Mouse (Mus musculus) neutrophil, adult 5-6 weeks (primary cell): ENCODE data around the gene Olfr1155. TPM values are rescaled to one million over a fixed set of nuclear protein-coding genes. Genes with fewer than 3 reads are reported as not detected.

ENCODE experiments used
- ATAC-seq: fragments of 151-379, 151-347 bp; 2 replicates; pipeline ENCODE4 v1.8.0; 2017; ENCODE audit warnings: mild to moderate bottlenecking, moderate TSS enrichment; ENCODE audit not compliant: insufficient number of reproducible peaks, poor library complexity, low FRiP score, severe bottlenecking; ENCODE audit errors: extremely low read depth
- total RNA-seq: library from RNA; stranded (forward); fragments of 200-1000 nt; gene quantifications from 2 replicates; pipeline ENCODE4 v1.2.3, GENCODE M21; 2017

The Olfr1155 gene
- not detected in 2 replicates for total RNA-seq

DNA sequence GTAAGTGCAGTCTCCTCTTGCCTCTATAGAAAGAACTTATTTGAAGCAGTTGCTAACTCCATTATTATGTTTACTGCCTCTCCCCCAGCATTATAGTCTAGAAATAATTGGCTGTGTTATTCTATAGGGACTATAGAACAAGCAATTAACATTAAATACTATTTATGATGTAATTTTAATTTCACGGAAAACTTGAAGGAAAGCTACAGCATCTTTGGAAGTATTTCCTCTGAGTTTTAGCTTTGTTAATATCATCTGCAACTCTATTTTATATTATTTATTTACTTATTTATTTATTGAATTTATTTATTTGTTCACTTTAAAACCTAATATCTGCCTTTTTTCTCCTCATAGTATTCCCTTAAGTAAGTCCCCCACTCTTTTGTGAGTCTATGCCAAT lies at the start of gene Olfr1155:
Gene Olfr1155 (minus strand): TSS at position 101 of the 400 bp plus-strand sequence.
- no peak for ATAC-seq

GRCm38 (mm10) chr2:87989813-87990212 lies 44.9 kb upstream of the Olfr1155 start, which contains the start of gene Olfr1158:
TSS of gene Olfr1158 (plus strand) at chr2:87990113.
- no peak for ATAC-seq

- ATAC-seq, result no peak
Measured at GRCm38 (mm10) chr2:87974563-87974962, 29.6 kb upstream of the Olfr1155 start, which contains the start of gene Olfr74. TSS of gene Olfr74 (minus strand) at chr2:87974663.

DNA sequence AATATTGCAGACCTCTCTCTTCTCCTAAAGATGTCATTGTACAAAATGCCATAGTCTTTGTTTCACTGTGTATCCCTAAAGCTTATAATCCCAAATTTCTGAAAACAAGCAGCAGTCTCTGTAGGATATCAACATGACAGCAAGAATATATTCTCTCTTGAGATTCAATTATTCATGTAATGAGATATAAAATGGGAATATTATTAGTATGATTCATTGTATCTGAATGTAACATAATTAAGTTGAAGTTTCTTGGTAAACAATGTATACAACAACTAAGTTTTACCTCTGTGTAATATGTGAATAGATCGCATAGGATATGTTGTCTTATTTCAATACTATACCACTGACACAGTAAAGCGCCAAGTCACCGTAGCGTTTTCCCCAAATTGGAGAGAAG lies 23.3 kb upstream of the Olfr1155 start, which contains the start of gene Olfr1157:
Gene Olfr1157 (minus strand): TSS at position 101 of the 400 bp plus-strand sequence.
- no peak for ATAC-seq

GRCm38 (mm10) chr2:87953000-87953399 lies 8.1 kb upstream of the Olfr1155 start, which contains the start of gene Olfr1156:
TSS of gene Olfr1156 (minus strand) at chr2:87953100.
- no peak for ATAC-seq

GRCm38 (mm10) chr2:87905066-87905465 lies 39.9 kb downstream of the Olfr1155 start, which contains the start of gene Olfr1154:
TSS of gene Olfr1154 (minus strand) at chr2:87905166.
- ATAC-seq, result no peak

GRCm38 (mm10) chr2:87894662-87895061 lies 50.3 kb downstream of the Olfr1155 start, which contains the start of gene Olfr1153:
TSS of gene Olfr1153 (plus strand) at chr2:87894962.
- ATAC-seq, result no peak

Other genes starting within 250 kb of the Olfr1155 start
- not detected in 2 replicates for gene Olfr1137, start 232.0 kb downstream of the Olfr1155 start, total RNA-seq
- gene Olfr1138, start 205.2 kb downstream of the Olfr1155 start, total RNA-seq, result not detected in 2 replicates
- not detected in 2 replicates for gene Olfr1140, start 201.4 kb downstream of the Olfr1155 start, total RNA-seq
- not detected in 2 replicates for gene Olfr1141, start 191.1 kb downstream of the Olfr1155 start, total RNA-seq
- gene Olfr152, start 165.7 kb downstream of the Olfr1155 start, total RNA-seq, result not detected in 2 replicates
- gene Olfr1143, start 144.5 kb downstream of the Olfr1155 start, total RNA-seq, result not detected in 2 replicates
- not detected in 2 replicates for gene Olfr1145, start 135.3 kb downstream of the Olfr1155 start, total RNA-seq
- not detected in 2 replicates for gene Olfr1148, start 114.6 kb downstream of the Olfr1155 start, total RNA-seq
- not detected in 2 replicates for gene Olfr1150-ps1, start 101.1 kb downstream of the Olfr1155 start, total RNA-seq
- gene Olfr1151, start 89.3 kb downstream of the Olfr1155 start, total RNA-seq, result not detected in 2 replicates
- not detected in 2 replicates for gene Olfr1152, start 78.6 kb downstream of the Olfr1155 start, total RNA-seq
- not detected in 2 replicates for gene Olfr1153, start 50.2 kb downstream of the Olfr1155 start, total RNA-seq
- not detected in 2 replicates for gene Olfr1154, start 40.0 kb downstream of the Olfr1155 start, total RNA-seq
- 0.12 TPM in 1 of 2 replicates, not detected in the other for gene Olfr1156, start 8.0 kb upstream of the Olfr1155 start, total RNA-seq
- not detected in 2 replicates for gene Olfr1157, start 23.2 kb upstream of the Olfr1155 start, total RNA-seq
- not detected in 2 replicates for gene Olfr74, start 29.5 kb upstream of the Olfr1155 start, total RNA-seq
- gene Olfr1158, start 45.0 kb upstream of the Olfr1155 start, total RNA-seq, result not detected in 2 replicates
- not detected in 2 replicates for gene Olfr1160, start 63.1 kb upstream of the Olfr1155 start, total RNA-seq
- gene Olfr1161, start 77.6 kb upstream of the Olfr1155 start, total RNA-seq, result not detected in 2 replicates
- gene Olfr73, start 92.6 kb upstream of the Olfr1155 start, total RNA-seq, result not detected in 2 replicates
- gene Olfr1162, start 106.0 kb upstream of the Olfr1155 start, total RNA-seq, result not detected in 2 replicates
- not detected in 2 replicates for gene Olfr1163, start 126.7 kb upstream of the Olfr1155 start, total RNA-seq
- not detected in 2 replicates for gene Olfr1164, start 148.8 kb upstream of the Olfr1155 start, total RNA-seq
- not detected in 2 replicates for gene Olfr1166, start 183.1 kb upstream of the Olfr1155 start, total RNA-seq
- gene Olfr1167, start 210.1 kb upstream of the Olfr1155 start, total RNA-seq, result not detected in 2 replicates
- gene Olfr1168, start 236.7 kb upstream of the Olfr1155 start, total RNA-seq, result not detected in 2 replicates